Mouse (Mus musculus): ENCODE results near the gene Slc22a5. TPM values are rescaled to one million over a fixed set of nuclear protein-coding genes. Genes with fewer than 3 reads are reported as not detected.

The Slc22a5 gene
- polyA plus RNA-seq, 1 experiment, result 11.7 TPM

- peaks cover 24% of the 10 kb centered on the region for H3K4me1 ChIP-seq (ENCODE audit: control insufficient read depth, insufficient read depth, low read length)
- H3K27ac ChIP-seq (ENCODE audit: insufficient read depth, low read depth, low read length), result no peak overlapping the region
- TF ChIP-seq POLR2A (IDR thresholded peaks at IDR 0.05; ENCODE audit: borderline replicate concordance, low read depth, low read length) (no peak), CTCF (IDR thresholded peaks at IDR 0.05; ENCODE audit: low read depth, low read length) (no peak)
- H3K4me3 ChIP-seq (ENCODE audit: insufficient read depth, low read length), result no peak overlapping the region
Measured at GRCm38 (mm10) chr11:53818794-53819193, 72.7 kb downstream of the Slc22a5 start.

- peaks cover 21% of the 10 kb centered on the region for H3K4me1 ChIP-seq (ENCODE audit: control insufficient read depth, insufficient read depth, low read length)
- TF ChIP-seq POLR2A (IDR thresholded peaks at IDR 0.05; ENCODE audit: borderline replicate concordance, low read depth, low read length) (no peak), CTCF (IDR thresholded peaks at IDR 0.05; ENCODE audit: low read depth, low read length) (no peak)
- H3K27ac ChIP-seq (ENCODE audit: insufficient read depth, low read depth, low read length), result no peak overlapping the region
- H3K4me3 ChIP-seq (ENCODE audit: insufficient read depth, low read length), result no peak overlapping the region
Measured at GRCm38 (mm10) chr11:53816841-53817375, 74.6 kb downstream of the Slc22a5 start.

- peaks cover 16% of the 10 kb centered on the region for H3K4me1 ChIP-seq (ENCODE audit: control insufficient read depth, insufficient read depth, low read length)
Measured at GRCm38 (mm10) chr11:53814810-53815209, 76.7 kb downstream of the Slc22a5 start.

More at GRCm38 (mm10) chr11:53814810-53815209, 76.7 kb downstream of the Slc22a5 start:
- TF ChIP-seq POLR2A (IDR thresholded peaks at IDR 0.05; ENCODE audit: borderline replicate concordance, low read depth, low read length), result no peak
- H3K27ac ChIP-seq (ENCODE audit: insufficient read depth, low read depth, low read length), result no peak overlapping the region
- no peak overlapping the region for H3K4me3 ChIP-seq (ENCODE audit: insufficient read depth, low read length)

Other genes starting within 250 kb of the Slc22a5 start
- 20.1 and 20.4 TPM in 2 replicates for gene Rad50, start 184.3 kb downstream of the Slc22a5 start, polyA plus RNA-seq (2012; ENCODE audit: insufficient read depth, insufficient read length, missing spikeins)
- not detected in 2 replicates for gene Il5, start 170.9 kb downstream of the Slc22a5 start, polyA plus RNA-seq (2012; ENCODE audit: insufficient read depth, insufficient read length, missing spikeins)
- 84.8 and 89.6 TPM in 2 replicates for gene Irf1, start 121.6 kb downstream of the Slc22a5 start, polyA plus RNA-seq (2012; ENCODE audit: insufficient read depth, insufficient read length, missing spikeins)
- gene Gm17334, start 118.5 kb downstream of the Slc22a5 start, polyA plus RNA-seq (2012; ENCODE audit: insufficient read depth, insufficient read length, missing spikeins), result not detected in 2 replicates
- 1.0 and 1.7 TPM in 2 replicates for gene Gm12216, start 32.4 kb downstream of the Slc22a5 start, polyA plus RNA-seq (2012; ENCODE audit: insufficient read depth, insufficient read length, missing spikeins)
- gene Slc22a21, start 88.7 kb upstream of the Slc22a5 start, polyA plus RNA-seq (2012; ENCODE audit: insufficient read depth, insufficient read length, missing spikeins), result 9.0 and 10.3 TPM in 2 replicates
- 4.8 and 6.9 TPM in 2 replicates for gene Slc22a4, start 136.4 kb upstream of the Slc22a5 start, polyA plus RNA-seq (2012; ENCODE audit: insufficient read depth, insufficient read length, missing spikeins)
- gene Pdlim4, start 177.4 kb upstream of the Slc22a5 start, polyA plus RNA-seq (2012; ENCODE audit: insufficient read depth, insufficient read length, missing spikeins), result 69.0 and 75.4 TPM in 2 replicates
- gene P4ha2, start 208.4 kb upstream of the Slc22a5 start, polyA plus RNA-seq (2012; ENCODE audit: insufficient read depth, insufficient read length, missing spikeins), result 2.9 and 4.3 TPM in 2 replicates